Comparison of ENCODE assay signal across 13 mouse cellular contexts in the genomic region with DNA sequence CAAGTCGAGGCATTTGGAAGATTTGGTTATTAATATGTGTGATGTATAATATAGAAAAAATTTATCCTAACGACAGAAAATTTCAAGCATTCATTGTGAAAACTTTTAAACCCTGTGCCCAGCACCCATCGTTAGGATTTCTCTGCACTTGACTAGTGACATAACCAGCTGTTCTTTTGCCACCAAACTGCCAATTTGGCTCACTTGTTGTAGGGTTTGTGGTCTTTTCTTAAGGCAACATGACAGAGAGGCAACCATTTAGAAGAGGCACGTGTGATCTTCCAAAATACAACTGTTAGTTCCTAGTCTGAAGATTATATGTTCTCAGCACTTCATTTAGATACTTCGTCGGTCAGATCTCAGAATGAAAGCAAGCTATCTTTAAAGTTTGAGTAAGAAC.
"Had no signal": no experiment of that assay in that cellular context is flagged by ENCODE, and none has a peak within 500 bp of the region (broad histone marks: within the 10 kb centered on the region; RNA-seq: fewer than 3 reads in every experiment).

No protein-coding gene starts in this region.

- H3K36me3 ChIP-seq: limb, embryonic 13.5 days; midbrain, embryonic 13.5 days; neural tube, embryonic 12.5 days had no signal

- H3K27ac ChIP-seq: kidney, postnatal 0 days; layer of hippocampus, adult 2 months; limb, embryonic 13.5 days; liver, embryonic 14.5 days; midbrain, embryonic 13.5 days; neural tube, embryonic 12.5 days; stomach, postnatal 0 days had no signal

- DNase-seq: kidney, adult 11 months; kidney, adult 9 months; kidney, postnatal 4 days; left cerebral cortex, postnatal 4 days; lung, adult 18-20 months had no signal

- H3K4me2 ChIP-seq: limb, embryonic 13.5 days; midbrain, embryonic 13.5 days; neural tube, embryonic 12.5 days had no signal

- H3K4me1 ChIP-seq: neural tube, embryonic 12.5 days had no signal

- H3K4me3 ChIP-seq: layer of hippocampus, adult 2 months; limb, embryonic 13.5 days; midbrain, embryonic 13.5 days; myocyte; neural tube, embryonic 12.5 days had no signal

- H3K9ac ChIP-seq: limb, embryonic 13.5 days; liver, embryonic 14.5 days; midbrain, embryonic 13.5 days; neural tube, embryonic 12.5 days had no signal

- H3K27me3 ChIP-seq: limb, embryonic 13.5 days; midbrain, embryonic 13.5 days; neural tube, embryonic 12.5 days had no signal

- H3K9me3 ChIP-seq: limb, embryonic 13.5 days; midbrain, embryonic 13.5 days; neural tube, embryonic 12.5 days had no signal

- ATAC-seq: midbrain, embryonic 13.5 days had no signal
